In the genomic region with DNA sequence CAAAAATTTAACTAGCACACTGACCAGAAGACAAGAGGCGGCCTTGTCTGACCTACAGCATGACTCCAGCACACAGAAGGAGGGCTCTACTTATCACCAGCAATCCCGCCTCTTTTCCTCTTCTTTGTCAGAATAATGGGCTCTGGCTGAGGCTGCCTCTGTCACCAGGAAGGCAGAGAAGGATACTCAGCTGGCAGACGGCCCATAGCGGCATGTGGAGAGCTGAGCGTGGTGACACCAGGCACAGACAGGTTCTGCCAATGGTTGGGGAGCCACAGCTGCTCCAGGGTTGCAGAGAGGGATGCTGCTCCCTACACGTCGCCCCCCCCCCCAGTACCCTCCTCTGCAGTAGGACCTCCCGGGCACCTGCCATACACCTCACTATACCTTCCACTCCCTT, we compare ENCODE assay signal across 8 mouse cellular contexts.
DNase-seq lines count a peak whose midpoint lies in the region; ATAC-seq lines count a peak whose summit lies in the region.
"Had no signal": no experiment of that assay in that cellular context is flagged by ENCODE, and none has a peak within 500 bp of the region (broad histone marks: within the 10 kb centered on the region; RNA-seq: fewer than 3 reads in every experiment).

No protein-coding gene starts in this region.

- no peak overlapping the region for H3K9ac ChIP-seq in midbrain, embryonic 13.5 days (replicated peaks)
- H3K9ac ChIP-seq in heart, embryonic 13.5 days = no peak overlapping the region
- H3K9ac ChIP-seq: limb, embryonic 13.5 days had no signal

- H3K27ac ChIP-seq in midbrain, embryonic 10.5 days (replicated peaks) = peak overlapping the region; percentile 69
- no peak overlapping the region for H3K27ac ChIP-seq in midbrain, embryonic 13.5 days
- 0 out of 2 replicates have a peak overlapping the region, but pooled peaks have one; percentile 12 for H3K27ac ChIP-seq in heart, embryonic 13.5 days (replicated peaks)
- H3K27ac ChIP-seq: limb, embryonic 13.5 days had no signal

- no peak for ATAC-seq in midbrain, embryonic 13.5 days
- no peak for ATAC-seq in heart, embryonic 13.5 days (ENCODE audit: extremely low read depth, insufficient number of reproducible peaks, low FRiP score, low TSS enrichment)

- peaks cover 91% of the 10 kb centered on the region for H3K4me1 ChIP-seq in midbrain, embryonic 10.5 days
- peaks cover 50% of the 10 kb centered on the region for H3K4me1 ChIP-seq in midbrain, embryonic 13.5 days (replicated peaks)
- peaks cover 43% of the 10 kb centered on the region for H3K4me1 ChIP-seq in heart, embryonic 13.5 days

- 93% methylated on average over 8 of the region's 8 CpGs for WGBS in midbrain, embryonic 10.5 days
- WGBS in midbrain, embryonic 13.5 days = 75% methylated on average over 8 of the region's 8 CpGs
- 48% methylated on average over 8 of the region's 8 CpGs for WGBS in heart, embryonic 13.5 days

- no peaks in the 10 kb centered on the region for H3K9me3 ChIP-seq in midbrain, embryonic 10.5 days (replicated peaks)
- no peaks in the 10 kb centered on the region for H3K9me3 ChIP-seq in midbrain, embryonic 13.5 days
- H3K9me3 ChIP-seq in heart, embryonic 13.5 days = no peaks in the 10 kb centered on the region
- H3K9me3 ChIP-seq: limb, embryonic 13.5 days had no signal

- H3K4me2 ChIP-seq in midbrain, embryonic 13.5 days (replicated peaks) = no peak overlapping the region
- no peak overlapping the region for H3K4me2 ChIP-seq in heart, embryonic 13.5 days
- H3K4me2 ChIP-seq: limb, embryonic 13.5 days had no signal

- H3K4me3 ChIP-seq in midbrain, embryonic 10.5 days = no peak overlapping the region
- H3K4me3 ChIP-seq in midbrain, embryonic 13.5 days (replicated peaks) = no peak overlapping the region
- H3K4me3 ChIP-seq in heart, embryonic 13.5 days = no peak overlapping the region
- H3K4me3 ChIP-seq: limb, embryonic 13.5 days had no signal

- H3K27me3 ChIP-seq in midbrain, embryonic 10.5 days (ENCODE audit: low read depth, poor library complexity, severe bottlenecking) = peaks cover 14% of the 10 kb centered on the region; the same call in 1 of the 2 replicates
- no peaks in the 10 kb centered on the region for H3K27me3 ChIP-seq in midbrain, embryonic 13.5 days
- peaks cover 8% of the 10 kb centered on the region; the same call in 1 of the 2 replicates for H3K27me3 ChIP-seq in heart, embryonic 13.5 days (replicated peaks)
- H3K27me3 ChIP-seq: limb, embryonic 13.5 days had no signal

- no peaks in the 10 kb centered on the region for H3K36me3 ChIP-seq in midbrain, embryonic 10.5 days
- no peaks in the 10 kb centered on the region for H3K36me3 ChIP-seq in midbrain, embryonic 13.5 days
- H3K36me3 ChIP-seq in heart, embryonic 13.5 days = no peaks in the 10 kb centered on the region
- H3K36me3 ChIP-seq: limb, embryonic 13.5 days had no signal

- no peak for DNase-seq in midbrain, embryonic 10.5 days (ENCODE audit: low spot score)
- DNase-seq in cerebellum, postnatal 10 days = peak; percentile 90 to 95
- peak; percentile 48 for DNase-seq in lung, postnatal 10 days
- no peak for DNase-seq in embryo, embryonic 10 days (ENCODE audit: low spot score)
- no peak for DNase-seq in spleen, postnatal 10 days (ENCODE audit: low spot score in 2 of 2)

Comparison
In these comparisons a context has a peak if more than half of its experiments do, and no peak if none do; other contexts are left out.
1. DNase-seq: peak in cerebellum, postnatal 10 days (2 of 2) and lung, postnatal 10 days (single experiment); none in midbrain, embryonic 10.5 days (single experiment), embryo, embryonic 10 days (single experiment) and spleen, postnatal 10 days (0 of 2).